Mouse (Mus musculus) liver, embryonic 14.5 days (tissue): ENCODE measurements around the gene Rpn1.

Source experiments
- CTCF ChIP-seq: IDR thresholded peaks from 2 replicates; pipeline ENCODE4 v1.5.1; 2016; ENCODE audit warnings: antibody characterized with exemption, low read depth, control low read depth
- EP300 ChIP-seq: IDR thresholded peaks from 2 replicates; pipeline ENCODE4 v1.6.1; 2016; ENCODE audit warnings: antibody characterized with exemption, low read depth

GRCm38 (mm10) chr6:88056866-88057265 is 27.4 kb upstream of the Rpn1 start:
- no peak for TF ChIP-seq CTCF
- TF ChIP-seq EP300, result no peak
